Mouse (Mus musculus) CH12.LX (cell line): Measurements from ENCODE around the gene Gm7951.
"Not testable (repeated sequence)": the region's sequence is repeated elsewhere in the genome, so short reads cannot be mapped to it uniquely, and the experiment has no call there.

ENCODE experiments used
- CHD2 ChIP-seq: IDR thresholded peaks from 2 replicates; pipeline ENCODE4 v1.6.1; 2011; ENCODE audit warnings: low read length, improper control_type of control experiment
- CTCF ChIP-seq, 2 experiments: IDR thresholded peaks in 1 of 2; conservative IDR thresholded peaks in 1 of 2; 2 replicates each; pipeline ENCODE4 v1.5.1; 2011 to 2012; ENCODE audit warnings: low read depth in 2 of 2, low read length in 2 of 2, improper control_type of control experiment in 1 of 2, inconsistent platforms in 1 of 2, mild to moderate bottlenecking in 1 of 2, moderate library complexity in 1 of 2
- E2F4 ChIP-seq: IDR thresholded peaks from 2 replicates; pipeline ENCODE4 v1.6.1; 2011; ENCODE audit warnings: low read depth, low read length, improper control_type of control experiment; ENCODE audit not compliant: insufficient replicate concordance
- ETS1 ChIP-seq: conservative IDR thresholded peaks from 2 replicates; pipeline ENCODE4 v1.6.1; 2012; ENCODE audit warnings: low read depth, mild to moderate bottlenecking, inconsistent platforms, low read length, improper control_type of control experiment, moderate library complexity
- GABPA ChIP-seq: IDR thresholded peaks from 2 replicates; pipeline ENCODE4 v1.6.1; 2012; ENCODE audit warnings: low read depth, low read length, improper control_type of control experiment, inconsistent platforms; ENCODE audit not compliant: insufficient replicate concordance
- JUN ChIP-seq: IDR thresholded peaks from 2 replicates; pipeline ENCODE4 v1.6.1; 2011; ENCODE audit warnings: low read depth, mild to moderate bottlenecking, low read length, improper control_type of control experiment, moderate library complexity; ENCODE audit not compliant: insufficient read depth
- POLR2A ChIP-seq: IDR thresholded peaks from 2 replicates; pipeline ENCODE4 v1.6.1; 2011; ENCODE audit warnings: low read depth, mild to moderate bottlenecking, improper control_type of control experiment, low read length
- RCOR1 ChIP-seq: conservative IDR thresholded peaks from 2 replicates; pipeline ENCODE4 v1.6.1; 2012; ENCODE audit warnings: low read depth, mild to moderate bottlenecking, inconsistent platforms, low read length, improper control_type of control experiment
- TBP ChIP-seq: conservative IDR thresholded peaks from 2 replicates; pipeline ENCODE4 v1.6.1; 2011; ENCODE audit warnings: low read depth, low read length, improper control_type of control experiment
- USF1 ChIP-seq: IDR thresholded peaks from 2 replicates; pipeline ENCODE4 v1.6.1; 2014; ENCODE audit warnings: low read depth, mild to moderate bottlenecking, inconsistent platforms, low read length, improper control_type of control experiment

DNA sequence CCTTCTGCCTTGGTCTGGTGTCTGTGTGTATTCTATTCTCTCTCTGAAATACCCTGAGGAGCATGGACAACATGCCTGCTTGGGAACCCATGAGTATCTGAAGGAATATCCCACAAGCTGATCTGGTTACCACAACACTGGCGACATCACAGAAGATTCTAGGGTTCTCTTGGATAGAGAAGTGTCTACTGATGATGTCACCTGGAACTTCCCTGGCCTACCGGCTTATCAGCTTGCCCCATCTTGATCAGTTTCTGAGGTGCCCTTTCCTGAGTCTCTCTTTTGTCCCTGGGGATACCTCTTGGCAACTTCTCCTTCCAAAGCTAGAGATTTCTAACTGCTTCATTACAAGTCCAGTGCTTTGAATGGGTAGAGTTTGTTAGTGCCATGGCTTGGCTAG, 45.4 kb upstream of the Gm7951 start, which contains the start of gene Gm17027:
- not testable (repeated sequence) for TF ChIP-seq POLR2A; E2F4; ETS1; USF1; TBP; CTCF (conservative IDR thresholded peaks at IDR 0.05 in 1 of 2, IDR thresholded peaks at IDR 0.05 in 1 of 2; ENCODE audit: low read depth in 2 of 2, low read length in 2 of 2); RCOR1; JUN; CHD2; GABPA
